Mouse (Mus musculus) ovary, postnatal 14 days (tissue): Measurements from ENCODE around the gene Mdfi.

Source experiments
- DNase-seq: peaks from one replicate; pipeline ENCODE4 v3.0.0; 2022; ENCODE audit warnings: low spot score

Mdfi gene

DNA sequence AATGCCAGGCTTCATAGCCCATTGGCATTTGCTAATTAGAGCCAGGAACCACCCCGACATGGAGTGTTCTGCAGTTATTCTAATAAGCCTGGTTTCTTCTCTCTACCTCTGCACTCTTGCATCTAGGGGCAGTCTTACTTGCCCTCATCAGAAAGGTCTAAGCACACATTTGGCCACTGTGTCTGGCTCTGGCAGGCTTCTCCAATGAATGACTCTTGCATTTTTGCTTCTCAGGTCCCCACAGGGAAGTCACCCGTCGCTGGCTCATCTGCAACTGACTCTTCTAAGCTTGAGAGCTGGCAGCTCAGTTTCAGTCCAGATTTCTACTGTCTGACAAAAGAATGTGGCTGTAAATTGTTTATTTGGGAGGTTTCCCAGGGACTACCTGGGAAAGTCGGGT lies 68.5 kb downstream of the Mdfi start:
- no peak for DNase-seq
